Mouse (Mus musculus): ENCODE data around the gene Lmx1b. TPM values are rescaled to one million over a fixed set of nuclear protein-coding genes. Genes with fewer than 3 reads are reported as not detected.

Lmx1b gene
- polyA plus RNA-seq, 1 experiment from 2014 or later, result not detected

GRCm38 (mm10) chr2:33546879-33547278, 93.4 kb downstream of the Lmx1b start:
- no peak overlapping the region for H3K4me3 ChIP-seq (ENCODE audit: low read depth, low read length)
- H3K27me3 ChIP-seq (ENCODE audit: control insufficient read depth, insufficient read depth, low read length), result peaks cover 4% of the 10 kb centered on the region; the same call in 1 of the 2 replicates
- DNase-seq (ENCODE audit: low spot score) (no peak), ATAC-seq (ENCODE audit: low FRiP score, low TSS enrichment) (no peak)
- no peaks in the 10 kb centered on the region for H3K36me3 ChIP-seq (ENCODE audit: control insufficient read depth, insufficient read depth, low read length)
- H3K9ac ChIP-seq (ENCODE audit: low read length), result no peak overlapping the region
- no peak overlapping the region for H3K4me2 ChIP-seq (replicated peaks; ENCODE audit: low read depth)
- H3K4me1 ChIP-seq (replicated peaks; ENCODE audit: control insufficient read depth, insufficient read depth), result 0 out of 2 replicates have a peak, but pooled peaks cover 4% of the 10 kb centered on the region
- no peaks in the 10 kb centered on the region for H3K9me3 ChIP-seq (ENCODE audit: control insufficient read depth, low read length)
- H3K27ac ChIP-seq (replicated peaks), result no peak overlapping the region
- TF ChIP-seq EP300 (optimal IDR thresholded peaks at IDR 0.05) (no peak), CTCF (IDR thresholded peaks at IDR 0.05; ENCODE audit: low read depth) (no peak)
- WGBS, result 30% methylated on average over 6 of the region's 6 CpGs

- ATAC-seq (ENCODE audit: low FRiP score, low TSS enrichment) (no peak), DNase-seq (ENCODE audit: low spot score) (no peak)
- TF ChIP-seq CTCF (IDR thresholded peaks at IDR 0.05; ENCODE audit: low read depth) (no peak), EP300 (optimal IDR thresholded peaks at IDR 0.05) (no peak)
- H3K4me2 ChIP-seq (replicated peaks; ENCODE audit: low read depth), result no peak overlapping the region
- no peak overlapping the region for H3K9ac ChIP-seq (ENCODE audit: low read length)
- no peaks in the 10 kb centered on the region for H3K9me3 ChIP-seq (ENCODE audit: control insufficient read depth, low read length)
- WGBS, result 88% methylated on average over 5 of the region's 5 CpGs
- H3K27me3 ChIP-seq (ENCODE audit: control insufficient read depth, insufficient read depth, low read length), result peaks cover 4% of the 10 kb centered on the region; the same call in 1 of the 2 replicates
- H3K36me3 ChIP-seq (ENCODE audit: control insufficient read depth, insufficient read depth, low read length), result no peaks in the 10 kb centered on the region
- no peak overlapping the region for H3K27ac ChIP-seq (replicated peaks)
- no peak overlapping the region for H3K4me3 ChIP-seq (ENCODE audit: low read depth, low read length)
- 0 out of 2 replicates have a peak, but pooled peaks cover 4% of the 10 kb centered on the region for H3K4me1 ChIP-seq (replicated peaks; ENCODE audit: control insufficient read depth, insufficient read depth)
Measured at GRCm38 (mm10) chr2:33546051-33546450, 94.3 kb downstream of the Lmx1b start.

DNA sequence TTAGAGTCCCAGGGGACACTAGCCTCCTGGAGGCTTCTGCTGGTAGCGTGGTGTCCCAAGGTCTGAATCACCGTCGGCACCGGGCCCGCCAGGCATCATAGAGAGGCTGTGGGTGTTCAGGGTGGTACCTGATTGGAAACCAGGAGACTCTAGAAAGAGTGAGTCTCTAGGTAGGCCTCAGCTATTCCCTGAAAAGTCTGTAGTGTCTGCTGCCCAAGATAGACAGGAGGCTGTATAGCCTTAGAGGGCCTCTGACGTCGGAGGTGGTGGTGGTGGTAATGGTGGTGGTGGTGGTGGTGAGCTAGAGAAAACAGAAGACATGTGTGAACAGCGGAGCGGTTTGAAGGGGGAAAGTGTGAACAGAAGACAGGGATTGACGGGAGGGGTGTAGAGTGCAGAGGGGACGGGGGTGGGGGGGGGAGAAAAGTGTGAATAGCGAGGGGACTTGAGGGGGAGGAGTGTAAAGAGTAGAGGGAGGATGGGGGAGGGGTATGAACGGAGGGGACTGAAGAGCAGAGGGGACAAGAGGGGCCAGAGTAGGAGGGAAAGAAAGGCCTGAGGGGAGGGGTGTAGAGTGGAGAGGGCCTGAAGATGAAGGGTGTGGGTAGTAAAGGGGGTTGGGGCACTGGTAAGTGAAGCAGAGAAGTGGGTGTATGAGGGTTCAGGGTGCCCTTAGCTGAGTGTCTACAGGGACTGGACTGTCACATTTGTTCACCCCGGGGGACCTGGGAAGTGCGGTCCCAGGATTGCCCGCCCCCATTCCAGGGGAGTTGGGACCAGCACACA, 95.3 kb downstream of the Lmx1b start:
- DNase-seq (ENCODE audit: low spot score), result no peak
- no peak overlapping the region for H3K9ac ChIP-seq (ENCODE audit: low read length)

GRCm38 (mm10) chr2:33544203-33544762, 96.0 kb downstream of the Lmx1b start:
- peak overlapping the region; percentile 27; the same call in 1 of the 2 replicates for H3K9ac ChIP-seq (ENCODE audit: low read length)
- H3K36me3 ChIP-seq (ENCODE audit: control insufficient read depth, insufficient read depth, low read length), result no peaks in the 10 kb centered on the region
- no peak overlapping the region for H3K27ac ChIP-seq (replicated peaks)
- H3K27me3 ChIP-seq (ENCODE audit: control insufficient read depth, insufficient read depth, low read length), result peaks cover 4% of the 10 kb centered on the region; the same call in 1 of the 2 replicates
- peak overlapping the region; percentile 75 for H3K4me2 ChIP-seq (replicated peaks; ENCODE audit: low read depth)
- TF ChIP-seq CTCF (IDR thresholded peaks at IDR 0.05; ENCODE audit: low read depth) (no peak), EP300 (optimal IDR thresholded peaks at IDR 0.05) (no peak)
- ATAC-seq (ENCODE audit: low FRiP score, low TSS enrichment) (peak; percentile 42), DNase-seq (ENCODE audit: low spot score) (no peak)
- 1% methylated on average over 34 of the region's 43 CpGs for WGBS
- no peaks in the 10 kb centered on the region for H3K9me3 ChIP-seq (ENCODE audit: control insufficient read depth, low read length)
- 0 out of 2 replicates have a peak, but pooled peaks cover 4% of the 10 kb centered on the region for H3K4me1 ChIP-seq (replicated peaks; ENCODE audit: control insufficient read depth, insufficient read depth)
- peak overlapping the region; percentile 42 for H3K4me3 ChIP-seq (ENCODE audit: low read depth, low read length)

More for the DNA sequence above, 95.3 kb downstream of the Lmx1b start:
- Histone ChIP-seq H3K27me3 (ENCODE audit: control insufficient read depth, insufficient read depth, low read length) (peaks cover 4% of the 10 kb centered on the region; the same call in 1 of the 2 replicates), H3K9me3 (ENCODE audit: control insufficient read depth, low read length) (no peaks in the 10 kb centered on the region), H3K4me1 (replicated peaks; ENCODE audit: control insufficient read depth, insufficient read depth) (0 out of 2 replicates have a peak, but pooled peaks cover 4% of the 10 kb centered on the region), H3K4me2 (replicated peaks; ENCODE audit: low read depth) (peak overlapping the region; percentile 75), H3K4me3 (ENCODE audit: low read depth, low read length) (peak overlapping the region; percentile 42), H3K27ac (replicated peaks) (no peak overlapping the region), H3K36me3 (ENCODE audit: control insufficient read depth, insufficient read depth, low read length) (no peaks in the 10 kb centered on the region)
- ATAC-seq (ENCODE audit: low FRiP score, low TSS enrichment), result no peak
- WGBS, result 33% methylated on average over 16 of the region's 16 CpGs
- TF ChIP-seq EP300 (optimal IDR thresholded peaks at IDR 0.05), result no peak
- no peak for TF ChIP-seq CTCF (IDR thresholded peaks at IDR 0.05; ENCODE audit: low read depth)

- Histone ChIP-seq H3K27ac (replicated peaks) (no peak overlapping the region), H3K4me2 (replicated peaks; ENCODE audit: low read depth) (peak overlapping the region; percentile 75), H3K9ac (ENCODE audit: low read length) (peak overlapping the region; percentile 27; the same call in 1 of the 2 replicates), H3K4me1 (replicated peaks; ENCODE audit: control insufficient read depth, insufficient read depth) (0 out of 2 replicates have a peak, but pooled peaks cover 4% of the 10 kb centered on the region), H3K4me3 (ENCODE audit: low read depth, low read length) (peak overlapping the region; percentile 42), H3K36me3 (ENCODE audit: control insufficient read depth, insufficient read depth, low read length) (no peaks in the 10 kb centered on the region), H3K9me3 (ENCODE audit: control insufficient read depth, low read length) (no peaks in the 10 kb centered on the region), H3K27me3 (ENCODE audit: control insufficient read depth, insufficient read depth, low read length) (peaks cover 4% of the 10 kb centered on the region; the same call in 1 of the 2 replicates)
- no peak for TF ChIP-seq EP300 (optimal IDR thresholded peaks at IDR 0.05)
- TF ChIP-seq CTCF (IDR thresholded peaks at IDR 0.05; ENCODE audit: low read depth), result no peak
- DNase-seq (ENCODE audit: low spot score) (no peak), ATAC-seq (ENCODE audit: low FRiP score, low TSS enrichment) (peak; percentile 33; the same call in 1 of the 2 replicates)
- 1% methylated on average over 37 of the region's 38 CpGs for WGBS
Measured at GRCm38 (mm10) chr2:33543429-33544202, 96.7 kb downstream of the Lmx1b start.

Data from stomach, postnatal 0 days (tissue).